Mouse (Mus musculus): Measurements from ENCODE around the gene Arhgef25.

DNA sequence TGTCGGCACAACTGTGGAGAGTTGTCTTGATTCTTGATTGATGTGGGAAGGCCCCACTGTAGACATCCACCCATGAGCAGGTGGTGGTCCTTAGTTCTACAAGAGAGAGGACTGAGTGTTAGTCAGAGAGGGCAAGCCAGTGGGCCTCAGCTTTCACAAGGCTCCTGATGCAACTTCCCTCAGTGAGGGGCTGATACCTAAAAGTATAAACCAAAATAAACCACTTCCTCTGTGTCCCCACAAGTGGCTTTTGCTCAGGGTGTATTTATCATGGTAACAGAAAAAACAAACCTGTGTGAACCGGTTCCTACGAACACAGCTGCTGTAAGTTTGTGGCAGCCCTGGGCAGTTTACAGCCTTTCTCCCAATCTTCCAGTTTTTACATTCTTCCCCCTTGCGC is 53.4 kb downstream of the Arhgef25 start:
- TF ChIP-seq POLR2A (IDR thresholded peaks at IDR 0.05; ENCODE audit: borderline replicate concordance, low read depth, low read length) = no peak
- TF ChIP-seq CTCF (IDR thresholded peaks at IDR 0.05; ENCODE audit: low read depth, low read length) = no peak

All from bone marrow macrophage, adult 2 months (primary cell).